Mouse (Mus musculus) ovary, postnatal 10 days (tissue): Measurements from ENCODE around the gene Fetub.

Experiments
- DNase-seq: peaks from one replicate; pipeline ENCODE4 v3.0.0; 2022; ENCODE audit warnings: low spot score

The Fetub gene

DNA sequence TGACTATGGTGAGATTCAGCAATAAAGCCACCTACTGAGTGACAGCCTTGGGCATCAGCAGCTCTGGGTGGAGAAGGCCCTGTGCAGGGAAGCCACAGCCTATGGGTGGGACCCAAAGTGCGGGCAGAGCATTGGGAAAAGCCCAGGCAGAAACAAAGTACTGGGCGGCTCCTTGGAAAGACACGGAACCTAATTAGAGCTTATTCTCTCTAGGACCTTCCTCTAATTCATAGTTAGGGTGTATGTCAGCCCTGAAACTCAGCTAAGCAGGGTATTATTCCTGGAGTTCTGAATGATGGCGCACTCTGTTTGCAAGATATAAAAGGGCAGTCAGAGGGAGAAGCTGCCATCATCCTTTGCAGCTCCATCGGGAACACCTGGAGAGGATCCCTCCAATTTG, at the start of gene Fetub:
Gene Fetub (plus strand): TSS at position 301 of the 400 bp plus-strand sequence.
- DNase-seq: no peak

DNA sequence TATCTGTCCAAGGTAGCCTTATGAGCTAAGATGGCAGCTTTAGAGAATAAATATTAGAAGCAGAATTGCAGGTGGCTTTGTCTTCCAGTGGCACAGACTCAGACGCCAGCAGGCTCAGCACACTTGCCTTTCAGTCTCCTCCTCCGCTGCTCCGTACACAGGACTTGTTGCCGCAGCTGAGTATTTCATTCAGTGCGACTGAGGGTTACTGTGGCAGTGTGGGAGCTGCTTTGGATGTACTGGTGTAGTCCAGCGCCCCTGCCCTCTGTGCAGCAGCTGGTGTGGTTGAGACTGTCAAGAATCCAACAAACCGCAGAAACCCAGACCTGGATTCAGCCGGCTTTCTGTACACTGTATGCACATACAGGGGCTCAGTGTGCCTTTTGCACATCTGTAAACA, 45.7 kb upstream of the Fetub start:
- DNase-seq: no peak

DNA sequence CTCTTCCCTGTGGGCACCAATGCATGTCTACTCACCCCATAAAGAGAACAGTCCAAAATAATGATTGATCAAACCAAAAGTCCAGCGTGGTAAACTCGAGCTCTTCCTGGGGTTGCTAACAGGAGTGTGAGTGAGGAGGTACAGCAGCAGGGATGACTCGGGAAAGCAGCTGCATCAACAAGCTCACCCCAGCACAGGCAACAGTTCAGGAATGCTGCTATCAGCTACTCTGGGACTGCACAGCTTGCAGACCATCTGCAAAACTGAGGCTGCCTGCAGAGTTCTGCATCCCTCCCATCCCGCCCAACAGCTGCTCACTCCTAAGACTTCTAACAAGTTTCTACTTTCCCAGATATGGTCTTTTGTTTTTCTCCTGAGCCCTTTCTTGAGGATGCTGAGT, 44.8 kb upstream of the Fetub start:
- no peak for DNase-seq

DNA sequence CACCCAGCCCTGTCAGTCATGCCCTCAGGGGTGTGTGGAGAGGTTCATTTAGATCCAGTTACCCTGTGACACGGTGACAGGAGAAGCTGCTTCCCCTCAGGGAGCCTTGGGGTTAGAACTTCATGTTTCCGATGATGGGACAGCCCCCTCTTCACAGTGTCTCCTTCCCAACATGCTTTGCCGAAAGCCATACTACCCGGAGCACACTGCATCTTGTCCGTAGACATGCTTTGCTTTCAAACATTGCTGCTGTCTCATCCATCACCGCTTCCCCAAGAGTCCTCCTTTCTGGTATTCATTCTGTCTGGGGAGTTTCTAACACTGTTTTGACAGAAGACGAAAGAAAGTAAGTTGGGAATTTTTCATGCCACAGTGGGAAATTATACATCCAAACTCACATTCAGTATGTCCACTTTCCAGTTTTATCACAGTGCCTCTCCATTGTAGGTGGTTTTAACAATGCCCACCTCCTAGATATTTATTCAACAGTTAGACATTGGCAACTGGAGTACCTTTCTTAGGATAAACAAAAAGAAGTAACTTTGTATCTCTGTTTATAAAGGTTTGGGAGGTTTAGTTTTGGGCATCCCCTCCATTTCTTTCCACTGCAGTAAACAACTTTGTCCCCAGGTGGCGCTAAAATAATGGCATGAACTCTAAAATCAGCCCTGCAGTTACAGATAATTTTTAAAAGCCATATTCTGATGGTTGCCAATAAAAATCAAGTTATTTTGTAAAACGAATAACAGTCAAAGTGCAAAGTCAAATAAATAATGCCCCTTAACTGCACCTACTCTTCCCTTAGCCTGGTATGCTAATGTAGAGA, 41.7 kb upstream of the Fetub start:
- no peak for DNase-seq

GRCm38 (mm10) chr16:22877660-22878390, 40.3 kb upstream of the Fetub start:
- no peak for DNase-seq

DNA sequence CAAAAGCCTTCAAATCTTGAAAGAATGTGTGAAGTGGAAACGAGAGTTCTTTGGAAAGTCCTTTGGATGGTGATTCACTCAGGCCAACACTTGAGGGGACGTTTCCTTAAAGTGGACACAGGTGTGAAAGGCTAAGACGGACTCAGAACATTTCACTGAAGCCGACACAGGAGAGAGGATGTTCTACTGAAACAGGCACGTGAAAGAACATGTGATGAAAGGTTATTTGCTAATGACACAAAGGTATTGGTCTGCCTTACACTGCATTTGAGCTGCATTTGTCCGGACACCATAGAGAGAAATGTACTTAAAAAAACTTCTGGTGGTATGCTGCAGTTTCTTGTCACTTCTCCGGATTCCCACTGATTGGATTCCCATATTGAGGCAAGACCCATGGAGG, 39.4 kb upstream of the Fetub start:
- no peak for DNase-seq

GRCm38 (mm10) chr16:22879945-22880595, 38.1 kb upstream of the Fetub start:
- DNase-seq: no peak

- DNase-seq: no peak
These were observed 37.2 kb upstream of the Fetub start for GRCm38 (mm10) chr16:22880900-22881299.

DNA sequence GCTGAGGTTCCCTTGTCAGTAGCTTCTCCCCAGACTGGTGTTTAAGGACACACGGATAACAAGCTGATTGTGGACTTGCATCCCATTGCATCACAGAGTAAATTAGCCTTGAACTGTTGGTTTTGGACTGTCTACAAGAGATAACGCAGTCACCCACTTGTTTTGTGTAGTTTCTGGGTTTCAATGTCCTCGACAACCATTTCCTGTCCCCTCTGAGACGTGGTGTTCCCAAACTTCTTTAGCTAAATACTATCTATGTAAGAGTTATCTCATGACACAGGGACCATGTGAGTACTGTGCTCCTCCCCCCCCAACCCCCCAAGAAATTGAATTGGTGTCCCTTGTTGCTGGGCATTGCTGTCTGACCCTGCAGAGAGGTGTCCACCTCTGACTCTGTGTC, 36.6 kb upstream of the Fetub start:
- DNase-seq: no peak

DNA sequence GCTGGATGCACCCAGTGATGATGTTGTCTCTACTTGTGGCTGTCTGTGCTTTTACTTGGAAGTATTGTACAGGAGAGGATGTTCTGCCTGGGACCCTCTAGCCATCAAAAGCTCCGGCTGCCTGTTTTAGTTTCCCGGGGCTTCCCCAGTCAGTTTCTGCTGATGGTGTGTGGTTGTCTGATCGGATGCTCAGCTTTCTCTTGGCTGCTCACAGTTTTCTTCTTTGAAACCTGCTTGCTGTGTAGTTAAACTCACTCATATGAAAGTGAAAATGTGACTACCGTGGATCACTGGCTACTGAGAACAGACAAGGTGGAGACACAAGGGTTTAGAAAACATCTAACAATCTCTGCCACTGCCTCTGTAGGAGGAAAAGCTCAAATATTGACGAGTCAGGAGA, 34.7 kb upstream of the Fetub start:
- DNase-seq: no peak

DNA sequence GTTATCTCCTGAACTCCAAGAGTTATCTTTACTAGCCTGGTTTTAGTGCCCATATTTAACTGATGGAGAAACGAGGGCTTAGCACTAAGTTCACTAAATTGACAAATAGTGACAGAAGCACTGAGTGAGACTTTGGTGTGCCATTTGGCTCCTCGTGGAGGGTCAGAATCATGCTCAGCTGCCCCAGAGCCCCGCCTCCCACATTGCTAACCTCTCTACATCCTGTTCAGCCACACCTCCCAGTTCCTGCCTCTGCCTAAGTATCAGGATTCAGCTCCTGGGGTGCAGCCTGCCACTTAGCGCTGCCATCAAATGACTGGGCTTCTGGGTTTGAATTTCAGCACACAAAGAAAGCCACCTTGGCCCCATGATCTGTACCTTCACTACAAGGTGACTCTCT, 32.8 kb upstream of the Fetub start:
- DNase-seq: no peak

- DNase-seq: no peak
These were observed 31.4 kb upstream of the Fetub start for GRCm38 (mm10) chr16:22886726-22887125.

DNA sequence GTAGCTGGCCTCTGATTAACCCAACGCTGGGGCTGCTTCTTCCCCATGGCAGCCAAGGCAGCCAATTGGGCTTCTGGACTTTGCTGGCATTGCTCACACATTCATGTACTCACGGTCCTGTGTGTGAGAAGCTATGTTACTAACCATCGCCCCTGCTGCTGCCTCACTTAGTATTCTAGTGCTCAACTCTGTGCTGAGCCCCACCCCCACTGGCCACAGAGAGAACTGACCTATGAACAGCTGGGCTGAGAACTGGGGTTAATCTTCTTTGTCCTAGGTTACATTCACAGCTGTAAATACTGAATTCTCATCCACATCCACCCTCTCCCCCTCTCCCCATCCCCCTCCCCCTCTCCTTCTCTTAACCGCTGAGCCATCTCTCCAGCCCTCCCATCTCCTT, 29.3 kb upstream of the Fetub start:
- DNase-seq: no peak

DNA sequence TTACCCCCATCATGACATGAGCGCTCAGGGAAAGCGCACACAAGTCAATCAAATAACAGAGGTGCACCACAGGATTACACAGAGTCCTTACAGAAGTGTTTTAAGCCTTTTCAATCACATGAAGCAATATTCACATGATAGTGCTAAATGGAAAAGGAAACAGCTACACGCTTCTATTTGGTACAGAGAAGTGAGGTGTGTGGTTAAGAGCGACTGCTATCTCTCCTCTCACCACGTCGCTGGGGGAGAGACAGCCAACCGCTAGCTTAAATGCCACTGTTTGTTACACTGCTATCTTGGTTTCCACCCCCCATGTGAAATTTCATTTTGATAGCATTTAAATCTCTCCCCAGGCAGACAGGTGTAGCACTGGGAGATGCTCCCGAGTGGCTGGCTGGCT, 28.4 kb upstream of the Fetub start:
- DNase-seq: no peak

- no peak for DNase-seq
These were observed 27.2 kb upstream of the Fetub start, which contains the start of gene Ahsg for GRCm38 (mm10) chr16:22890683-22891510. Gene Ahsg (plus strand): TSS chr16:22891277.

GRCm38 (mm10) chr16:22891733-22892154, 26.4 kb upstream of the Fetub start:
- no peak for DNase-seq

DNA sequence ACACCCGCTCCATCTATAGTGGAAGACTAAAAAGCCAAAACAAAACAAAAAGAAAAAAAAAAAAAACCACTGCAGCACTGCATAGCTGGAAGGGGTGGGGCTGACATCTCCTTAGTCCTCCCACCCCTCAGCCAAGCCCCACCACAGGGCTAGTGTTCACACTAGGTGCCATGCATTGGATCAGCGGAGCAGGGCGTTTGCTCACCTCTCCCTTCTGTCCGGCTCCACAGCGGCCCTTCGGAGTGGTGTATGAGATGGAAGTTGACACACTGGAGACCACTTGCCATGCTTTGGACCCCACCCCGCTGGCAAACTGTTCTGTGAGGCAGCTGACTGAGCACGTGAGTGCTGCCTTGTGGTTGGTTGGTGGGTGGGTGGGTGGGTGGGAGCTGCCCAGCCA, 24.0 kb upstream of the Fetub start:
- DNase-seq: no peak

- no peak for DNase-seq
These were observed 21.5 kb upstream of the Fetub start for GRCm38 (mm10) chr16:22896618-22897017.

DNA sequence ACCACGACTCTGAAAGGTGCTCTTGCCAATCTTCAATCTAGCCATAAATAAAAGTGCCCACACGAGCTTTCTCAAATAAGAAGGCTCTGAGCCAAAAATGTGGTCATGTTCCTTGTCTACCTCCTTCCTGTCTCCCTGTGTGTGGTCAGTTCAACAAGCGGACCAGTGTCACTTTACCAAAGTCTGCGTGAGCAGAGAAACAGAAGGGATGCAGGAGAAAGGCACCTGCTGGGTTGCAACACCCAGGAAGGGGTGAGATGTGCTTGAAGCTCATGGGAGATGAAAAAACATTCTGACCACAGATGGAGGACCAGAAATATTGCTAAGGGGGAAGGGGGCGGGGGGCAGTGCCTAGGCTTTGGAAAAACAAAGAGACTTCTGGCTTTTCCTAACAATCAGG, 18.8 kb upstream of the Fetub start:
- DNase-seq: no peak

GRCm38 (mm10) chr16:22899866-22900570, 18.1 kb upstream of the Fetub start:
- no peak for DNase-seq

DNA sequence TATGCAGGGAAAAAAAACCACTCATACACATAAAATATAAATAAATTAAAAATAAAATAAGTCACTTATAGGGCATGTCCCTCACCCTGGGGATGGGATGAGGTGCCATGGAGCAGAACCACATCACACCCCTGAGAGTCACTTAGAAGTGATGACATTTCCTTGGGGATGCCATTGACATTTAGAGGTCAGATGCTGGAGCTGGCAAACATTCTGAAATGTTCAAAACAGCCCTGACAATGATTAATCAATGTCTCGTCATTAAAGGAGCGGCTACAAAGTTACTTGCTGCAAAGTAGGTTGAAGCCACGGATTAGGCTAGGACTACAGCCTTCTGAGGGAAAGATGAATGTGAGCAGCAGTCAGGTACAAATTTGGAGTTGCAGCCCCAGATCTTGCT, 16.8 kb upstream of the Fetub start:
- DNase-seq: no peak
